Mouse (Mus musculus): Measurements from ENCODE around the gene Ppfia1. TPM values are rescaled to one million over a fixed set of nuclear protein-coding genes. Genes with fewer than 3 reads are reported as not detected.

Ppfia1 gene
- polyA plus RNA-seq, 1 experiment from 2014 or later: 27.6 TPM

DNA sequence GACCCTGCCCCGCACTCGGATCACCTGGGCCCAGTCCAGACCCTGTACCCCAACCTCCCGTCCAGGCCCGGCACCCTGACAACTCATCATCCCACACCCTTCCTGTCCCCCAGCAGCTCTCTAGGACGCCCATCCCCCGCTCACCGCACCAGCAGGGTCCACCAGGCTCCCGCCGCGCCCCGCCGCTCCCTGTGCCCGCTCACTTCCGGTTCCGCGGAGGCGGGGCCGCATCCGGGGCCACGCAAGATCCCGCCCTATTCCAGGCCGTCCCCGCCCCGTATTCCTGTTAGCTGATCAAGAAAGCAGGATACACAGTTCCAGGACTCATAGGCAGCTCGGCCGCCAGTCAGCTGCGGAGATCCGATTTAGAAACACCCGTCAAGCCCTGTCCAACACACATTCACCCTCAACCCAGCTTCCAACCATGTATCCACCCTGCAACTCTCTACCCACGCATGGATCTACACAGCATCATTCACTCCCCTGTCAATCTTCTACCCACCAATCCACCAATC, 82.9 kb downstream of the Ppfia1 start, which contains the start of gene Cttn:
Gene Cttn (minus strand): TSS at position 465 of the 515 bp plus-strand sequence.
- H3K4me2 ChIP-seq: peak within 1 kb of the TSS; percentile 94
- peak; percentile 97 for ATAC-seq (ENCODE audit: low FRiP score)
- peak within 1 kb of the TSS; percentile 98 for H3K9ac ChIP-seq
- no peaks in the 10 kb centered on the region for H3K9me3 ChIP-seq
- H3K36me3 ChIP-seq: peaks cover 8% of the 10 kb centered on the region
- WGBS: under 1% methylated on average over 24 of the region's 30 CpGs
- H3K4me1 ChIP-seq (replicated peaks): peaks cover 27% of the 10 kb centered on the region
- H3K4me3 ChIP-seq: peak within 1 kb of the TSS; percentile 91
- H3K27me3 ChIP-seq: no peaks in the 10 kb centered on the region
- H3K27ac ChIP-seq: peak within 1 kb of the TSS; percentile 90

DNA sequence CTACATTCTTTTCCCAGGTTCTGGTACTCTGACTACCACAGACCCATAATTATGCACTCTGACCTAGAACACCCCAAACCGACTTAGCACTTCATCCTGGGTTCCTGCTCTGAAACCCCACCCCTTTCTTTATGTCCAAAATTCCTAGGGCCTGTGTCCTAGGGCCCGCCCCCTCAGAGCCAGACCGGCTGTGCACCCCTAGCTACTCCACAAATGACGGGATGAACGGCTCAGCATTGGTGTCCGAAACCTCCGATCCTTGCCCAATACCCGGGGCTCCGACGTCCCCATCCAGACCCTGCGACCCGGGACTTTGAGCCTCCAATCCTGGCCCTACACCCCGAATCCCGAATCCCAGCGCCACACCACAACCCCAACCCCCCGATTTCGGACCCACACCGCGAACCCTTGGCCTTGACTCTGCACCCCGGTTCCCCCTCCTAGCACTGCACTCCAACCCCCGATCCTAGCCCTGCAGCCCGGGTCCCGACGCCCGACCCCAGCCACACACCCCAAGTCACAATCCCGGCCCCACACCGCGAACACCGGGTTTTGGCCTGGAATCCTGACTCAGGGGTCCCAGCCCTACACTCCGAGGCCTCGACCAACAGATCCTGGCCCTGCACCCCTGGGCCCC, 83.5 kb downstream of the Ppfia1 start:
- under 1% methylated on average over 31 of the region's 31 CpGs for WGBS
- Histone ChIP-seq H3K4me1 (replicated peaks) (peaks cover 27% of the 10 kb centered on the region), H3K4me3 (peak overlapping the region; percentile 91), H3K9ac (peak overlapping the region; percentile 98), H3K36me3 (peaks cover 11% of the 10 kb centered on the region), H3K27me3 (no peaks in the 10 kb centered on the region), H3K27ac (peak overlapping the region; percentile 90), H3K9me3 (no peaks in the 10 kb centered on the region), H3K4me2 (peak overlapping the region; percentile 94)
- ATAC-seq (ENCODE audit: low FRiP score): peak; percentile 59

DNA sequence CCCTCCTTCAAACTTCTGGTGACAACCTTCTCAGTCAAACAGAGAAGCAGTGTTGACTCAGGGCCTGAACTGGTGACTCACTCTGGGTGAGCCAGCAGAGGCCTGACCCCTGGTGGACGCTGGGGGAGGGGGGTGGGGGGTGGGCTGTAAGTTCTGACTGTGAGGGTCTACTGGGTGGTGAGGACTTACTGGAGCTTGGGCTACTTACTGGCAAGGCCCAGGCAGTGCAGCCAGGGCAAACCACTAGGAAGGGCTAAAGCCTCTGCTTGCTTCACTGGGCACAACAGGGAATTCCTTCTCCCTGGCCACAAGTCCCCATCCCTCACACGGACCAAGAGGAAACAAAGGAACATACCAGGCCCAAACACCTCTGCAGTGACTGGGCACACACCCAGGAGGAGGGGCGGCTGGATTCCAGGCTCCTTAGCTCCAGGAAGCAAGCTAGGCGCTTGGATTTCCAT, 84.3 kb downstream of the Ppfia1 start:
- Histone ChIP-seq H3K27ac (0 out of 2 replicates have a peak overlapping the region, but pooled peaks have one; percentile 23), H3K36me3 (peaks cover 19% of the 10 kb centered on the region), H3K4me2 (peak overlapping the region; percentile 94), H3K27me3 (no peaks in the 10 kb centered on the region), H3K4me1 (replicated peaks) (peaks cover 27% of the 10 kb centered on the region), H3K9me3 (no peaks in the 10 kb centered on the region), H3K4me3 (peak overlapping the region; percentile 91), H3K9ac (peak overlapping the region; percentile 98)
- no peak for ATAC-seq (ENCODE audit: low FRiP score)
- WGBS: 26% methylated on average over 4 of the region's 4 CpGs

DNA sequence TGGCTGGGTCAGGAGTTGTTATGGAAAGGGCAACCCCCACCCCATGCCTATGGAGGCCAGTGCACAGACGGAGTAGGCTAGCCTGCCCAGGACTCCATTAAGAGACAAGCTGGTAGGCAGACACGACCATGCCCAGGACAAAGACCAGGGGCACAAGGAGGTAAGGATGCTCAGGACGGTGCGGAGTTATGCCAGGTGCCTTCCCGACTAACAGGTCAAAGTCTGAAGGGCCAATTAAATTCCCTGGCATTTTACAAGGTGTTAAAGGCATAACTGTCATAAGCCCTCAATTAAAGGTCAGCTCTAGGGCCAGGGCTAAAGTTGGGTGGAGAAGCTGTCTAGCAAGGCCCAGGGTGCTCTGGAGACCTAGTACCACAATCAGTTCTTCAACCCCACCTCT, 84.8 kb downstream of the Ppfia1 start:
- H3K9me3 ChIP-seq: no peaks in the 10 kb centered on the region
- peak overlapping the region; percentile 91; the same call in 1 of the 2 replicates for H3K4me3 ChIP-seq
- no peak for ATAC-seq (ENCODE audit: low FRiP score)
- peak overlapping the region; percentile 6; the same call in 1 of the 2 replicates for H3K9ac ChIP-seq
- 92% methylated on average over 5 of the region's 5 CpGs for WGBS
- H3K4me2 ChIP-seq: peak overlapping the region; percentile 94
- no peaks in the 10 kb centered on the region for H3K27me3 ChIP-seq
- peaks cover 27% of the 10 kb centered on the region for H3K4me1 ChIP-seq (replicated peaks)
- H3K36me3 ChIP-seq: peaks cover 22% of the 10 kb centered on the region
- H3K27ac ChIP-seq: no peak overlapping the region

DNA sequence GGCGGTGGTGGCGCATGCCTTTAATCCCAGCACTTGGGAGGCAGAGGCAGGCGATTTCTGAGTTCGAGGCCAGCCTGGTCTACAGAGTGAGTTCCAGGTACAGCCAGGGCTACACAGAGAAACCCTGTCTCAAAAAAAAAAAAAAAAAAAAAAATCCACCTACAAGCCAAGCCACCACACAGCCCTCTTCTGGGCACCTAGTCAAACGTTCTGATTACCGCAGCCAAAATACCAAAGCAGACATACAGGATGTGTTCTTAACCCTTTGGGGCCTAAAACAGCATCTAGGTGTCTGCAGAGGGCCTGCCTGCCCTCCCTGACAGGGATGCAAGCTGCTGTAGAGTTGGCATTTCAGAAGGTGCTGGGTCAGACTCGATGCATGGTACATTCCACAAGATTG, 91.0 kb downstream of the Ppfia1 start:
- H3K9me3 ChIP-seq: no peaks in the 10 kb centered on the region
- WGBS: 93% methylated on average over 7 of the region's 7 CpGs
- no peak overlapping the region for H3K9ac ChIP-seq

DNA sequence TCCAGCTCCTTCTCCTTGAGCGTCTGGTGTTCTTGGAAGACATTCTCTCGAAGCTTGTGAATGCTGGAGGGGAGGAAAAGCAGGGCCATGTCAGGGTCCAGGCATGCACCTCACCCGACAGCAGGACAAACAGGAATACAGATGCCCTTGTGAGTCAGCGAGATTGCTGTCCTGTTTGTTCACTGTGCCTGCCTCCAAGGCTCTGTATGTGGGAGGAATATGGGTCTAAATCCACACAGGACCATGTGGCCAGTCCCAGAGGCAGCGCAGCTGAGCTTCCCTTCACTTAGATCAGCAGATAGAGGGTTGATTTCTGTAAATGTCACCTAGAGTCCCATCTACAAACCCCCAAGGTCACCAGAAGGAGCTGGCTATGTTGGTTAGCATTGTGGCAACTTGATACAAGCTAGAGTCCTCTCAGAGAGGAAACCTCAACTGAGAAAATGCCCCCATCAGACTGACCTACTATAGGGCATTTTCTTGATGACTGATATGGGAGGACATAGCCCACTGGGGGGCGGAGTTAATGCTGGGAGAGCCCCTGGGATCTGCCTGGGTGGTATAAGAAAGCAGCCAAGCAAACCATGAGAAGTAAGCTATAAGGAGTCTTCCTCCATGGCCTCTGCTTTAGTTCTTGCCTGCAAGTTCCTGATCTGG, 92.2 kb downstream of the Ppfia1 start:
- WGBS: 96% methylated on average over 6 of the region's 6 CpGs
- no peak for ATAC-seq (ENCODE audit: low FRiP score)
- Histone ChIP-seq H3K4me3 (no peak overlapping the region), H3K9me3 (no peaks in the 10 kb centered on the region), H3K9ac (no peak overlapping the region), H3K4me1 (replicated peaks) (no peaks in the 10 kb centered on the region), H3K27me3 (no peaks in the 10 kb centered on the region), H3K4me2 (no peak overlapping the region), H3K27ac (no peak overlapping the region), H3K36me3 (peaks cover 96% of the 10 kb centered on the region)

More for the DNA sequence above, 91.0 kb downstream of the Ppfia1 start:
- no peak overlapping the region for H3K4me2 ChIP-seq
- peaks cover 84% of the 10 kb centered on the region for H3K36me3 ChIP-seq
- H3K4me1 ChIP-seq (replicated peaks): no peaks in the 10 kb centered on the region
- ATAC-seq (ENCODE audit: low FRiP score): no peak
- H3K27me3 ChIP-seq: no peaks in the 10 kb centered on the region
- no peak overlapping the region for H3K4me3 ChIP-seq
- no peak overlapping the region for H3K27ac ChIP-seq

DNA sequence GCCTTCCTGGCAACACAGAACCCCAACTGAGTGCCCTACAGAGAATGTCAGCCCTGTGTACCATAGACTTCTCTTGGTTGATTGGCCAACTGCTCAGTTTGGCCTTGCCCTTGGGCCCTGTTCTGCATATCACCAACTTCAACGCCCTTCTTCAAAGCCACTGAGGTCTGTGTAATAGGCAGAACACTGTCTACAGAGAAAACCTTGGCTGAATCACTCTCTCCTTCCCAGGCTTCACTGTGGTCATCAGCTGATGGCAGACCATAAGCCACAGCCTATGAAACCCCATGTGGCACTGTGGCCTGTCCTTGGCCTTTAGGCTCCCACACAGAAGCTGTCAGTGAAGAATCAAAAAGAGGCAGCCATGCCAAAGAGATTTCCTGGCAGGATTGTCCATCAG, 94.6 kb downstream of the Ppfia1 start:
- Histone ChIP-seq H3K27me3 (no peaks in the 10 kb centered on the region), H3K9ac (no peak overlapping the region), H3K4me2 (no peak overlapping the region), H3K36me3 (peaks cover 100% of the 10 kb centered on the region), H3K9me3 (no peaks in the 10 kb centered on the region), H3K27ac (no peak overlapping the region), H3K4me3 (no peak overlapping the region), H3K4me1 (replicated peaks) (no peaks in the 10 kb centered on the region)
- WGBS: 90% methylated on average over 1 of the region's 1 CpGs
- no peak for ATAC-seq (ENCODE audit: low FRiP score)

DNA sequence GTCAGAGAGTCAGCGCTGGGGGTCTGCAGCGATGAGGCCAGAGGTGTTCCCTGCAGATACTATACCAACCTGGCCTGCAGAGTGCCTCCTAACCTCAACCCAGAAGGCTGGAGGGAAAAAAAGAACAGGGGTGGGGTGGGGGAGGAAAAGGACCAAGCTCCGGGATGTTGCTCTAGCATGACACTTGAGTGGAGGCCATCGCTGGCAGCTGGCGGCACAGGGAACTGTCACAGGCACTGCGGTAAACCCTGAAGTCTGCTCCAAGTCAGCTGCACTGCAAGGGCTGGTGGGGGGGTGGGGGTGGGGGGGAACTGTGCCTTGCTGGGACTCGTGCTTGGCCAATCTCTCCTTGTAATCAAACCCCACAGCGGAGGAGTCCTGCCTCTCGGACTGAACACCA, 102.9 kb downstream of the Ppfia1 start:
- no peaks in the 10 kb centered on the region for H3K9me3 ChIP-seq
- peaks cover 5% of the 10 kb centered on the region for H3K4me1 ChIP-seq (replicated peaks)
- no peak overlapping the region; the same call in 1 of the 2 replicates for H3K27ac ChIP-seq
- peaks cover 99% of the 10 kb centered on the region for H3K36me3 ChIP-seq
- no peak overlapping the region for H3K4me3 ChIP-seq
- ATAC-seq (ENCODE audit: low FRiP score): no peak
- no peaks in the 10 kb centered on the region for H3K27me3 ChIP-seq
- WGBS: 95% methylated on average over 9 of the region's 9 CpGs
- H3K4me2 ChIP-seq: no peak overlapping the region
- H3K9ac ChIP-seq: no peak overlapping the region

DNA sequence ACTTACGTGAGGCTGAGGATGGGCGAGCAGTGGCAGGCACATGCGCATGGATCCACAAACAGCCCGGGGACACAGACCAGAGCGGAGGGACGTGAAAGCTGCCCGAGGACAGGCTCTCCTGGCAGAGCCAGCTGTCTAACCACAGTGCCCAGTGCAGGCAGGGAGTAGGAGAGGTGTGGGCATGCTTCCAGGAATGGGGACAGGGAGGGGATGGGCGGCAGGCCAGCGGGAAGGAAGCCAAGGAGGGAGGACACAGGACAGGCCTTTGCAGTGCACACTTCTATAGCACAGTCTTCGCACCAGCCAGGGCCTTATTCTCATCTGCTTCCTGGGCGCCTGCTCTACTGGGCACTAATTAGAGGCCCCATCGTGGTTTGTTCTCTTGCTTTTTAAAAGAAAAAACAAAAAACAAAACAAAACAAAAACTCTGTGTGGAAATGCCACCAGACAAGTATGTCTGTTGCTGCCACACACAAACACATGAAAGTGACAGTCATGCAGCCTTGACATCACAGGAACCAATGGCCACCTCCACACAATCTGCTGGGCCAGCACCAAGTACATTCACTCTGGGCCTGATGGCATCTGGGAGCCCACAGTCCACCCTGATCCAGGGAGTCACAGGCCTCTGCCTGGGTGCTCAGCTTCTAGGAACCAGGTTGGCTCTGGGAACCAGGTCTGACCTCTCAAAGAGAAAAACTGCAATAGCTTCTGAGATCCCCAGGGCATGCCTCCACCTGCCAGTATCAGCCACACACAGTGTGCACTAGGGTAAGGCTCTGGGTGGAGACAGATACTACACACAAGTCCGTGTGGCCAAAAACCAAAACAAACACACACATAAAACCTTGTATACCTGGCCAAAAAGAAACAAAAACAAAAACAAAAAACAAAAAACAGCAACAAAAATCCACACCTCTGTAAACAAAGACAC, 103.6 kb downstream of the Ppfia1 start:
- no peak overlapping the region for H3K9ac ChIP-seq
- peaks cover 99% of the 10 kb centered on the region for H3K36me3 ChIP-seq
- ATAC-seq (ENCODE audit: low FRiP score): peak; percentile 87
- H3K4me2 ChIP-seq: no peak overlapping the region
- H3K27me3 ChIP-seq: no peaks in the 10 kb centered on the region
- peaks cover 5% of the 10 kb centered on the region for H3K4me1 ChIP-seq (replicated peaks)
- H3K4me3 ChIP-seq: no peak overlapping the region
- H3K27ac ChIP-seq: peak overlapping the region; percentile 40
- 84% methylated on average over 13 of the region's 13 CpGs for WGBS
- no peaks in the 10 kb centered on the region for H3K9me3 ChIP-seq

DNA sequence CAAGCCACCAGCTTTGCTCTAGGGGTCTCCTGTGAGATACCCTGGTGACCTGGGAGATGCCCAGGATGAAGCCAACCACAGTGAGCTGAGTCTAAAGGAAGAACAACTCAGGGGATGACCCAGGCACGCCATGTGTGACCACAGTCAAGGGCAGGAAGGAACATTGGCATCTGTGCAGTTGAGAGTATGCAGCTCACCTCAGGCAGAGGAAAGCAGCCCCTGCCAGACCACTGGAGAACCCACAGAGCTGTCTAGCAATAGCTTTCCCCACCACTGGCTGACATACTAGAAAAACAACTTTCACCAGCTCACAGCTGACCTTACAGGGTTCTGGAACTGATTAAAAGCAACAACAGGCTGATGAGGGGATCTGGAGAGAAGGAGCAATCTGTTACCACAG, 105.3 kb downstream of the Ppfia1 start:
- no peak overlapping the region for H3K4me3 ChIP-seq
- WGBS: 100% methylated on average over 1 of the region's 1 CpGs
- no peak for ATAC-seq (ENCODE audit: low FRiP score)
- no peaks in the 10 kb centered on the region for H3K27me3 ChIP-seq
- H3K4me2 ChIP-seq: no peak overlapping the region
- H3K9me3 ChIP-seq: no peaks in the 10 kb centered on the region
- H3K4me1 ChIP-seq (replicated peaks): peaks cover 5% of the 10 kb centered on the region
- H3K36me3 ChIP-seq: peaks cover 98% of the 10 kb centered on the region
- H3K27ac ChIP-seq: no peak overlapping the region
- no peak overlapping the region for H3K9ac ChIP-seq

DNA sequence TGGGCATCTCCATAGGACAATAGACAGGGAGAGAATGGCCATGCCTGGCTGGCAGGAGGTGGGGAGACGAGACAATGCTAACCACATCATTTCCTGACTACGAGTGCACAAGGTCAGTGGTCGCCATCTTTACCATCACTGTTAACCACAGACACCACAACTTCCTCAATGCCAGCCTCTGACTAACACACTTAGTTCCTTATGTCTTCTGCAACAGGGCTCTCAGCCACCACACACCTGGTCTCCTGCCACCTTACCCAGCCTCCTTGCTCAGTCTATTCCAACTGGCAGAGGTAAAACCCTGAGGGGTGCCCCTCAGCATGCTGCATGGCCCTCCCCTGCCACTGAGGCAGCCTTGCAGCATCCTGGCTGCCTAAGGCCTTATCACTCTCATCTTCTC, 106.4 kb downstream of the Ppfia1 start:
- Histone ChIP-seq H3K36me3 (peaks cover 98% of the 10 kb centered on the region), H3K9me3 (no peaks in the 10 kb centered on the region), H3K4me2 (no peak overlapping the region), H3K4me1 (replicated peaks) (peaks cover 5% of the 10 kb centered on the region), H3K4me3 (no peak overlapping the region), H3K27ac (no peak overlapping the region), H3K9ac (no peak overlapping the region), H3K27me3 (no peaks in the 10 kb centered on the region)
- 90% methylated on average over 3 of the region's 3 CpGs for WGBS
- no peak for ATAC-seq (ENCODE audit: low FRiP score)

DNA sequence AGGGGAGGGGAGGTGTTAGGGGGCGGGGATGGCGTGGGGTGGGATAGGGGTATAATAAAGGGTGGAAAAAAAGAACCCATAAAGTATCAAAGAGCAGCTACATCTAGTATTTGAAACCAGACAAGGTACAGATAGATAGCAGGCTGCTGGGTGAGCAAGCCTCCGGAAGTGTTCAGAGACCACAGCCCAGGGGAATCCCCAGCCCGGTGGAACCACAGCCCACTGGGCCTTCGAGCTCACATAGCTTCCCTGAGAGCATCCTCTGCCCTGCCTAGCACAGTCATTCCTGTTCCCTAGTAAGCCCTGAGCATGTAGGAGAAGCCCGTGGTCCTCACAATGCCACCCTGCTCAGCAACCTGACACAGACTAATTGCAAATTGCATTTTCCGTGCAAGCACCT, 108.7 kb downstream of the Ppfia1 start:
- no peak overlapping the region for H3K9ac ChIP-seq
- H3K4me2 ChIP-seq: no peak overlapping the region
- no peaks in the 10 kb centered on the region for H3K27me3 ChIP-seq
- H3K4me3 ChIP-seq: no peak overlapping the region
- no peak overlapping the region for H3K27ac ChIP-seq
- H3K9me3 ChIP-seq: no peaks in the 10 kb centered on the region
- WGBS: 93% methylated on average over 7 of the region's 7 CpGs
- H3K36me3 ChIP-seq: peaks cover 98% of the 10 kb centered on the region
- H3K4me1 ChIP-seq (replicated peaks): no peaks in the 10 kb centered on the region
- no peak for ATAC-seq (ENCODE audit: low FRiP score)
